ENCODE assay signal across 9 mouse cellular contexts in genomic region chr10:81229735-81230437, GRCm38 (mm10). TPM values are rescaled to one million over a fixed set of nuclear protein-coding genes. Genes with fewer than 3 reads are reported as not detected.
DNase-seq lines count a peak whose midpoint lies in the region; ATAC-seq and TF ChIP-seq lines count a peak whose summit lies in the region.
"Had no signal": no experiment of that assay in that cellular context is flagged by ENCODE, and none has a peak within 500 bp of the region (broad histone marks: within the 10 kb centered on the region; RNA-seq: fewer than 3 reads in every experiment).

No protein-coding gene starts in this region.

- H3K9me3 ChIP-seq in hindbrain, embryonic 15.5 days = no peaks in the 10 kb centered on the region
- H3K9me3 ChIP-seq: liver, embryonic 13.5 days had no signal

- H3K27me3 ChIP-seq in hindbrain, embryonic 15.5 days = no peaks in the 10 kb centered on the region
- H3K27me3 ChIP-seq in kidney, adult 2 months (replicated peaks; ENCODE audit: control insufficient read depth, insufficient read depth, low read length) = no peaks in the 10 kb centered on the region

- peak overlapping the region; percentile 83 for H3K4me2 ChIP-seq in hindbrain, embryonic 15.5 days
- H3K4me2 ChIP-seq: liver, embryonic 13.5 days had no signal

- DNase-seq in left cerebral cortex, adult 2 months (ENCODE audit: extremely low spot score in 1 of 2, low spot score in 2 of 2) = no peak
- DNase-seq in left cerebral cortex, postnatal 4 days = no peak
- peak; percentile 43 to 46 for DNase-seq in cerebellum, postnatal 36 days
- DNase-seq in right cerebral cortex, postnatal 14 days = peak; percentile 54
- DNase-seq in ovary, adult 18-20 months (ENCODE audit: low spot score) = no peak
- DNase-seq in ovary, postnatal 14 days (ENCODE audit: low spot score) = no peak
- no peak for DNase-seq in kidney, adult 2 months
- DNase-seq: liver, embryonic 13.5 days had no signal

- whole genome bisulfite sequencing in hindbrain, embryonic 15.5 days = 5% methylated on average over 20 of the region's 20 CpGs
- 19% methylated on average over 20 of the region's 20 CpGs for whole genome bisulfite sequencing in kidney, adult 2 months

- no peaks in the 10 kb centered on the region for H3K36me3 ChIP-seq in hindbrain, embryonic 15.5 days
- H3K36me3 ChIP-seq in kidney, adult 2 months (ENCODE audit: control insufficient read depth, insufficient read depth, low read length) = no peaks in the 10 kb centered on the region
- H3K36me3 ChIP-seq: liver, embryonic 13.5 days had no signal

- TF ChIP-seq POLR2A in kidney, adult 2 months (IDR thresholded peaks at IDR 0.05; ENCODE audit: low read depth, low read length) = no peak

- peaks cover 51% of the 10 kb centered on the region for H3K4me1 ChIP-seq in hindbrain, embryonic 15.5 days (replicated peaks)
- H3K4me1 ChIP-seq in kidney, adult 2 months (ENCODE audit: control insufficient read depth, insufficient read depth, low read length) = 0 out of 2 replicates have a peak, but pooled peaks cover 3% of the 10 kb centered on the region

- peak overlapping the region; percentile 85 for H3K9ac ChIP-seq in hindbrain, embryonic 15.5 days
- H3K9ac ChIP-seq: liver, embryonic 13.5 days had no signal

- H3K4me3 ChIP-seq in left cerebral cortex, adult 2 months = peak overlapping the region; percentile 84
- peak overlapping the region; percentile 71 for H3K4me3 ChIP-seq in hindbrain, embryonic 15.5 days
- H3K4me3 ChIP-seq in kidney, adult 2 months (ENCODE audit: insufficient read depth, low read depth, low read length) = no peak overlapping the region
- H3K4me3 ChIP-seq: liver, embryonic 13.5 days had no signal

- no peak for TF ChIP-seq CTCF in left cerebral cortex, adult 2 months (IDR thresholded peaks at IDR 0.05)
- TF ChIP-seq CTCF in kidney, adult 2 months (conservative IDR thresholded peaks at IDR 0.05; ENCODE audit: insufficient read depth, insufficient read length, low read depth, low read length) = no peak

- H3K27ac ChIP-seq in left cerebral cortex, adult 2 months = peak overlapping the region; percentile 98
- H3K27ac ChIP-seq in hindbrain, embryonic 15.5 days (replicated peaks) = peak overlapping the region; percentile 92
- no peak overlapping the region for H3K27ac ChIP-seq in kidney, adult 2 months (ENCODE audit: insufficient read depth, low read depth, low read length)
- H3K27ac ChIP-seq: liver, embryonic 13.5 days had no signal

- intact Hi-C loops in left cerebral cortex, adult 2 months (cut with DNase I) = loop anchor here (2.0 kb wide), 1 partner anchor 23 kb away; the partner anchor contains the start of gene Matk
- intact Hi-C loops in left cerebral cortex, postnatal 4 days (cut with DNase I) = no loop called here

- 0 out of 2 replicates have a peak, but pooled peaks have one; percentile 23 for ATAC-seq in hindbrain, embryonic 15.5 days (ENCODE audit: low FRiP score, low read depth)

RNA-seq across cellular contexts. Expression of gene Atcay, which starts 0.7 kb away (rescaled TPM):
- 100 to 1,000 TPM; 203 to 206 TPM for total RNA-seq in left cerebral cortex, adult 2 months (2021)
- total RNA-seq in left cerebral cortex, postnatal 4 days (2021) = 100 to 1,000 TPM; 195 to 206 TPM
- 80.6 and 85.5 TPM in 2 replicates for polyA plus RNA-seq in hindbrain, embryonic 15.5 days (2015; fragmentation: Nextera tagmentation; extraction: Ambion mirVana)
- polyA plus RNA-seq in kidney, adult 2 months (2012; rRNA removed) = 0.05 and 0.39 TPM in 2 replicates

RNA-seq across cellular contexts. Expression of gene Zfr2, which starts 3.1 kb away (rescaled TPM):
- 10 to 100 TPM; 70.9 to 76.2 TPM for total RNA-seq in left cerebral cortex, adult 2 months (2021)
- total RNA-seq in left cerebral cortex, postnatal 4 days (2021) = 10 to 100 TPM; 65.2 to 66.0 TPM
- 30.3 and 34.0 TPM in 2 replicates for polyA plus RNA-seq in hindbrain, embryonic 15.5 days (2015; fragmentation: Nextera tagmentation; extraction: Ambion mirVana)
- polyA plus RNA-seq in kidney, adult 2 months (2012; rRNA removed) = 4.6 and 6.0 TPM in 2 replicates

RNA-seq across cellular contexts. Expression of gene Matk, which starts 22.8 kb away (rescaled TPM):
- 100 to 1,000 TPM; 212 to 221 TPM for total RNA-seq in left cerebral cortex, adult 2 months (2021)
- 100 to 1,000 TPM; 132 to 140 TPM for total RNA-seq in left cerebral cortex, postnatal 4 days (2021)
- 43.8 and 49.7 TPM in 2 replicates for polyA plus RNA-seq in hindbrain, embryonic 15.5 days (2015; fragmentation: Nextera tagmentation; extraction: Ambion mirVana)
- 0.57 and 1.5 TPM in 2 replicates for polyA plus RNA-seq in kidney, adult 2 months (2012; rRNA removed)

RNA-seq across cellular contexts. Expression of gene Nmrk2, which starts 28.0 kb away (rescaled TPM):
- under 1 TPM in 1 of 2 experiments, not detected in 1; 0.42 TPM for total RNA-seq in left cerebral cortex, adult 2 months (2021)
- total RNA-seq in left cerebral cortex, postnatal 4 days (2021) = under 1 TPM in 1 of 2 experiments, not detected in 1; 0.44 TPM
- 0.10 TPM in 1 of 2 replicates, not detected in the other for polyA plus RNA-seq in hindbrain, embryonic 15.5 days (2015; fragmentation: Nextera tagmentation; extraction: Ambion mirVana)
- polyA plus RNA-seq in kidney, adult 2 months (2012; rRNA removed) = 0.97 TPM in 1 of 2 replicates, not detected in the other
- polyA plus RNA-seq: liver, embryonic 13.5 days had no signal

RNA-seq across cellular contexts. Expression of gene Mrpl54, which starts 36.8 kb away (rescaled TPM):
- 10 to 100 TPM; 41.3 to 42.8 TPM for total RNA-seq in left cerebral cortex, adult 2 months (2021)
- 10 to 100 TPM; 41.9 to 50.6 TPM for total RNA-seq in left cerebral cortex, postnatal 4 days (2021)
- polyA plus RNA-seq in hindbrain, embryonic 15.5 days (2015; fragmentation: Nextera tagmentation; extraction: Ambion mirVana) = 121 and 144 TPM in 2 replicates
- 130 TPM in 2 replicates for polyA plus RNA-seq in kidney, adult 2 months (2012; rRNA removed)

Comparison
In these comparisons a context has a peak if more than half of its experiments do, and no peak if none do; other contexts are left out.
1. DNase-seq: peak in cerebellum, postnatal 36 days (2 of 2) and right cerebral cortex, postnatal 14 days (single experiment); none in left cerebral cortex, adult 2 months (0 of 2), left cerebral cortex, postnatal 4 days (single experiment), ovary, adult 18-20 months (single experiment), ovary, postnatal 14 days (single experiment) and kidney, adult 2 months (single experiment).